Mouse (Mus musculus): ENCODE data around the gene Coq8a. TPM values are rescaled to one million over a fixed set of nuclear protein-coding genes. Genes with fewer than 3 reads are reported as not detected.

Gene Coq8a
- polyA plus RNA-seq, 1 experiment from 2014 or later = 38.3 TPM

GRCm38 (mm10) chr1:180174718-180175117 lies 24.7 kb downstream of the Coq8a start:
- Histone ChIP-seq H3K27ac (ENCODE audit: low read length) (no peak overlapping the region), H3K9ac (ENCODE audit: low read length) (no peak overlapping the region), H3K4me1 (ENCODE audit: control insufficient read depth, insufficient read depth, low read length) (peaks cover 10% of the 10 kb centered on the region; the same call in 1 of the 2 replicates), H3K4me3 (replicated peaks; ENCODE audit: low read length) (no peak overlapping the region), H3K4me2 (ENCODE audit: low read depth, low read length) (no peak overlapping the region), H3K36me3 (ENCODE audit: control insufficient read depth, insufficient read depth, low read length) (no peaks in the 10 kb centered on the region), H3K9me3 (replicated peaks; ENCODE audit: control insufficient read depth, low read length) (no peaks in the 10 kb centered on the region), H3K27me3 (ENCODE audit: control insufficient read depth, insufficient read depth, low read length) (no peaks in the 10 kb centered on the region)
- 64% methylated on average over 6 of the region's 6 CpGs for WGBS
- ATAC-seq (ENCODE audit: insufficient read depth, low FRiP score) = no peak

- H3K36me3 ChIP-seq (ENCODE audit: control insufficient read depth, insufficient read depth, low read length) = no peaks in the 10 kb centered on the region
- no peak for ATAC-seq (ENCODE audit: insufficient read depth, low FRiP score)
- H3K4me3 ChIP-seq (replicated peaks; ENCODE audit: low read length) = no peak overlapping the region
- no peak overlapping the region for H3K4me2 ChIP-seq (ENCODE audit: low read depth, low read length)
- WGBS = 76% methylated on average over 5 of the region's 5 CpGs
- peaks cover 10% of the 10 kb centered on the region; the same call in 1 of the 2 replicates for H3K4me1 ChIP-seq (ENCODE audit: control insufficient read depth, insufficient read depth, low read length)
- no peaks in the 10 kb centered on the region for H3K27me3 ChIP-seq (ENCODE audit: control insufficient read depth, insufficient read depth, low read length)
- no peak overlapping the region for H3K9ac ChIP-seq (ENCODE audit: low read length)
- H3K9me3 ChIP-seq (replicated peaks; ENCODE audit: control insufficient read depth, low read length) = no peaks in the 10 kb centered on the region
- H3K27ac ChIP-seq (ENCODE audit: low read length) = no peak overlapping the region
These were observed 26.4 kb downstream of the Coq8a start for GRCm38 (mm10) chr1:180173017-180173416.

- 83% methylated on average over 4 of the region's 4 CpGs for WGBS
- no peak overlapping the region for H3K4me2 ChIP-seq (ENCODE audit: low read depth, low read length)
- H3K27ac ChIP-seq (ENCODE audit: low read length) = no peak overlapping the region
- no peaks in the 10 kb centered on the region for H3K27me3 ChIP-seq (ENCODE audit: control insufficient read depth, insufficient read depth, low read length)
- peaks cover 10% of the 10 kb centered on the region; the same call in 1 of the 2 replicates for H3K4me1 ChIP-seq (ENCODE audit: control insufficient read depth, insufficient read depth, low read length)
- H3K36me3 ChIP-seq (ENCODE audit: control insufficient read depth, insufficient read depth, low read length) = no peaks in the 10 kb centered on the region
- no peaks in the 10 kb centered on the region for H3K9me3 ChIP-seq (replicated peaks; ENCODE audit: control insufficient read depth, low read length)
- ATAC-seq (ENCODE audit: insufficient read depth, low FRiP score) = no peak
- H3K4me3 ChIP-seq (replicated peaks; ENCODE audit: low read length) = no peak overlapping the region
- H3K9ac ChIP-seq (ENCODE audit: low read length) = no peak overlapping the region
These were observed 26.8 kb downstream of the Coq8a start for GRCm38 (mm10) chr1:180172600-180172999.

- Histone ChIP-seq H3K27ac (ENCODE audit: low read length) (no peak overlapping the region), H3K9ac (ENCODE audit: low read length) (no peak overlapping the region), H3K4me2 (ENCODE audit: low read depth, low read length) (no peak overlapping the region), H3K27me3 (ENCODE audit: control insufficient read depth, insufficient read depth, low read length) (no peaks in the 10 kb centered on the region), H3K4me3 (replicated peaks; ENCODE audit: low read length) (no peak overlapping the region), H3K9me3 (replicated peaks; ENCODE audit: control insufficient read depth, low read length) (no peaks in the 10 kb centered on the region), H3K36me3 (ENCODE audit: control insufficient read depth, insufficient read depth, low read length) (no peaks in the 10 kb centered on the region), H3K4me1 (ENCODE audit: control insufficient read depth, insufficient read depth, low read length) (peaks cover 10% of the 10 kb centered on the region; the same call in 1 of the 2 replicates)
- no peak for ATAC-seq (ENCODE audit: insufficient read depth, low FRiP score)
- WGBS = 74% methylated on average over 2 of the region's 2 CpGs
These were observed 27.5 kb downstream of the Coq8a start for GRCm38 (mm10) chr1:180171883-180172282.

GRCm38 (mm10) chr1:180170071-180170470 lies 29.3 kb downstream of the Coq8a start:
- H3K9me3 ChIP-seq (replicated peaks; ENCODE audit: control insufficient read depth, low read length) = no peaks in the 10 kb centered on the region
- WGBS = 87% methylated on average over 8 of the region's 8 CpGs
- no peak for ATAC-seq (ENCODE audit: insufficient read depth, low FRiP score)
- no peaks in the 10 kb centered on the region for H3K36me3 ChIP-seq (ENCODE audit: control insufficient read depth, insufficient read depth, low read length)
- no peak overlapping the region for H3K9ac ChIP-seq (ENCODE audit: low read length)
- H3K4me2 ChIP-seq (ENCODE audit: low read depth, low read length) = no peak overlapping the region
- H3K27me3 ChIP-seq (ENCODE audit: control insufficient read depth, insufficient read depth, low read length) = no peaks in the 10 kb centered on the region
- no peak overlapping the region for H3K4me3 ChIP-seq (replicated peaks; ENCODE audit: low read length)
- H3K27ac ChIP-seq (ENCODE audit: low read length) = no peak overlapping the region
- no peaks in the 10 kb centered on the region for H3K4me1 ChIP-seq (ENCODE audit: control insufficient read depth, insufficient read depth, low read length)

GRCm38 (mm10) chr1:180169161-180169560 lies 30.2 kb downstream of the Coq8a start:
- Histone ChIP-seq H3K27me3 (ENCODE audit: control insufficient read depth, insufficient read depth, low read length) (no peaks in the 10 kb centered on the region), H3K9ac (ENCODE audit: low read length) (no peak overlapping the region), H3K27ac (ENCODE audit: low read length) (no peak overlapping the region), H3K36me3 (ENCODE audit: control insufficient read depth, insufficient read depth, low read length) (no peaks in the 10 kb centered on the region), H3K4me2 (ENCODE audit: low read depth, low read length) (no peak overlapping the region), H3K9me3 (replicated peaks; ENCODE audit: control insufficient read depth, low read length) (no peaks in the 10 kb centered on the region), H3K4me1 (ENCODE audit: control insufficient read depth, insufficient read depth, low read length) (no peaks in the 10 kb centered on the region), H3K4me3 (replicated peaks; ENCODE audit: low read length) (no peak overlapping the region)
- 88% methylated on average over 7 of the region's 7 CpGs for WGBS
- ATAC-seq (ENCODE audit: insufficient read depth, low FRiP score) = no peak

GRCm38 (mm10) chr1:180168294-180168693 lies 31.1 kb downstream of the Coq8a start:
- Histone ChIP-seq H3K4me2 (ENCODE audit: low read depth, low read length) (no peak overlapping the region), H3K4me1 (ENCODE audit: control insufficient read depth, insufficient read depth, low read length) (no peaks in the 10 kb centered on the region), H3K4me3 (replicated peaks; ENCODE audit: low read length) (no peak overlapping the region), H3K9ac (ENCODE audit: low read length) (no peak overlapping the region), H3K27ac (ENCODE audit: low read length) (no peak overlapping the region), H3K27me3 (ENCODE audit: control insufficient read depth, insufficient read depth, low read length) (no peaks in the 10 kb centered on the region), H3K9me3 (replicated peaks; ENCODE audit: control insufficient read depth, low read length) (no peaks in the 10 kb centered on the region), H3K36me3 (ENCODE audit: control insufficient read depth, insufficient read depth, low read length) (no peaks in the 10 kb centered on the region)
- no peak for ATAC-seq (ENCODE audit: insufficient read depth, low FRiP score)
- 95% methylated on average over 6 of the region's 6 CpGs for WGBS

GRCm38 (mm10) chr1:180166533-180166932 lies 32.9 kb downstream of the Coq8a start:
- ATAC-seq (ENCODE audit: insufficient read depth, low FRiP score) = no peak
- WGBS = 78% methylated on average over 5 of the region's 5 CpGs

GRCm38 (mm10) chr1:180162986-180163385 lies 36.4 kb downstream of the Coq8a start:
- Histone ChIP-seq H3K9me3 (replicated peaks; ENCODE audit: control insufficient read depth, low read length) (no peaks in the 10 kb centered on the region), H3K9ac (ENCODE audit: low read length) (no peak overlapping the region), H3K4me3 (replicated peaks; ENCODE audit: low read length) (no peak overlapping the region), H3K4me1 (ENCODE audit: control insufficient read depth, insufficient read depth, low read length) (no peaks in the 10 kb centered on the region), H3K4me2 (ENCODE audit: low read depth, low read length) (no peak overlapping the region), H3K27me3 (ENCODE audit: control insufficient read depth, insufficient read depth, low read length) (no peaks in the 10 kb centered on the region), H3K36me3 (ENCODE audit: control insufficient read depth, insufficient read depth, low read length) (no peaks in the 10 kb centered on the region), H3K27ac (ENCODE audit: low read length) (no peak overlapping the region)
- 77% methylated on average over 7 of the region's 7 CpGs for WGBS
- no peak for ATAC-seq (ENCODE audit: insufficient read depth, low FRiP score)

More at GRCm38 (mm10) chr1:180166533-180166932, 32.9 kb downstream of the Coq8a start:
- H3K9ac ChIP-seq (ENCODE audit: low read length) = no peak overlapping the region
- H3K4me3 ChIP-seq (replicated peaks; ENCODE audit: low read length) = no peak overlapping the region
- no peak overlapping the region for H3K27ac ChIP-seq (ENCODE audit: low read length)
- H3K36me3 ChIP-seq (ENCODE audit: control insufficient read depth, insufficient read depth, low read length) = no peaks in the 10 kb centered on the region
- no peaks in the 10 kb centered on the region for H3K4me1 ChIP-seq (ENCODE audit: control insufficient read depth, insufficient read depth, low read length)
- no peaks in the 10 kb centered on the region for H3K27me3 ChIP-seq (ENCODE audit: control insufficient read depth, insufficient read depth, low read length)
- no peaks in the 10 kb centered on the region for H3K9me3 ChIP-seq (replicated peaks; ENCODE audit: control insufficient read depth, low read length)
- no peak overlapping the region for H3K4me2 ChIP-seq (ENCODE audit: low read depth, low read length)

Measured in stomach, embryonic 16.5 days (tissue).